Mouse (Mus musculus): ENCODE data around the gene Bcl9. TPM values are rescaled to one million over a fixed set of nuclear protein-coding genes. Genes with fewer than 3 reads are reported as not detected.

Gene Bcl9
- total RNA-seq, 1 experiment from 2014 or later: 12.0 TPM

- no peak for ATAC-seq (ENCODE audit: extremely low read depth, insufficient number of reproducible peaks, low FRiP score, poor library complexity, severe bottlenecking)
Observed at GRCm38 (mm10) chr3:97299885-97300284, 2.2 kb upstream of the Bcl9 start.

GRCm38 (mm10) chr3:97298856-97299465 is 1.2 kb upstream of the Bcl9 start:
- no peak for ATAC-seq (ENCODE audit: extremely low read depth, insufficient number of reproducible peaks, low FRiP score, poor library complexity, severe bottlenecking)

- ATAC-seq (ENCODE audit: extremely low read depth, insufficient number of reproducible peaks, low FRiP score, poor library complexity, severe bottlenecking): no peak
Observed at GRCm38 (mm10) chr3:97296941-97297552, 670 bp downstream of the Bcl9 start.

GRCm38 (mm10) chr3:97294334-97294733 is 3.4 kb downstream of the Bcl9 start:
- no peak; the same call in 1 of the 2 replicates for ATAC-seq (ENCODE audit: extremely low read depth, insufficient number of reproducible peaks, low FRiP score, poor library complexity, severe bottlenecking)

GRCm38 (mm10) chr3:97284878-97285277 is 12.8 kb downstream of the Bcl9 start:
- no peak for ATAC-seq (ENCODE audit: extremely low read depth, insufficient number of reproducible peaks, low FRiP score, poor library complexity, severe bottlenecking)

GRCm38 (mm10) chr3:97284056-97284455 is 13.7 kb downstream of the Bcl9 start:
- no peak for ATAC-seq (ENCODE audit: extremely low read depth, insufficient number of reproducible peaks, low FRiP score, poor library complexity, severe bottlenecking)

GRCm38 (mm10) chr3:97281426-97281825 is 16.3 kb downstream of the Bcl9 start:
- ATAC-seq (ENCODE audit: extremely low read depth, insufficient number of reproducible peaks, low FRiP score, poor library complexity, severe bottlenecking): no peak

- no peak for ATAC-seq (ENCODE audit: extremely low read depth, insufficient number of reproducible peaks, low FRiP score, poor library complexity, severe bottlenecking)
Observed at GRCm38 (mm10) chr3:97275708-97276107, 22.0 kb downstream of the Bcl9 start.

- no peak for ATAC-seq (ENCODE audit: extremely low read depth, insufficient number of reproducible peaks, low FRiP score, poor library complexity, severe bottlenecking)
Observed at GRCm38 (mm10) chr3:97274516-97275230, 23.0 kb downstream of the Bcl9 start.

GRCm38 (mm10) chr3:97273876-97274275 is 23.8 kb downstream of the Bcl9 start:
- no peak for ATAC-seq (ENCODE audit: extremely low read depth, insufficient number of reproducible peaks, low FRiP score, poor library complexity, severe bottlenecking)

GRCm38 (mm10) chr3:97265667-97266415 is 31.9 kb downstream of the Bcl9 start:
- ATAC-seq (ENCODE audit: extremely low read depth, insufficient number of reproducible peaks, low FRiP score, poor library complexity, severe bottlenecking): no peak

GRCm38 (mm10) chr3:97262235-97262634 is 35.5 kb downstream of the Bcl9 start:
- ATAC-seq (ENCODE audit: extremely low read depth, insufficient number of reproducible peaks, low FRiP score, poor library complexity, severe bottlenecking): no peak

- ATAC-seq (ENCODE audit: extremely low read depth, insufficient number of reproducible peaks, low FRiP score, poor library complexity, severe bottlenecking): no peak
Observed at GRCm38 (mm10) chr3:97255706-97256339, 41.9 kb downstream of the Bcl9 start.

GRCm38 (mm10) chr3:97254861-97255465 is 42.8 kb downstream of the Bcl9 start:
- no peak for ATAC-seq (ENCODE audit: extremely low read depth, insufficient number of reproducible peaks, low FRiP score, poor library complexity, severe bottlenecking)

GRCm38 (mm10) chr3:97253823-97254600 is 43.7 kb downstream of the Bcl9 start:
- no peak for ATAC-seq (ENCODE audit: extremely low read depth, insufficient number of reproducible peaks, low FRiP score, poor library complexity, severe bottlenecking)

- ATAC-seq (ENCODE audit: extremely low read depth, insufficient number of reproducible peaks, low FRiP score, poor library complexity, severe bottlenecking): no peak
Observed at GRCm38 (mm10) chr3:97252896-97253295, 44.8 kb downstream of the Bcl9 start.

- ATAC-seq (ENCODE audit: extremely low read depth, insufficient number of reproducible peaks, low FRiP score, poor library complexity, severe bottlenecking): no peak
Observed at GRCm38 (mm10) chr3:97242629-97243167, 55.0 kb downstream of the Bcl9 start.

GRCm38 (mm10) chr3:97241826-97242225 is 55.9 kb downstream of the Bcl9 start:
- no peak for ATAC-seq (ENCODE audit: extremely low read depth, insufficient number of reproducible peaks, low FRiP score, poor library complexity, severe bottlenecking)
